Mouse (Mus musculus) cortical plate, adult 2 months (tissue): ENCODE data around the gene Egfl8.

Experiments used
- CTCF ChIP-seq: fragments of 200-500 bp; IDR thresholded peaks from 2 replicates; pipeline ENCODE4 v1.5.1; 2011; ENCODE audit warnings: mild to moderate bottlenecking, control low read depth, low read length; ENCODE audit not compliant: insufficient read depth; ENCODE audit errors: extremely low read depth
- POLR2A ChIP-seq: fragments of 200-500 bp; IDR thresholded peaks from 2 replicates; pipeline ENCODE4 v1.6.1; 2011; ENCODE audit warnings: mild to moderate bottlenecking, low read length, control low read depth; ENCODE audit not compliant: insufficient read depth; ENCODE audit errors: extremely low read depth

- TF ChIP-seq CTCF (no peak), POLR2A (no peak)
These were observed 45.9 kb downstream of the Egfl8 start for GRCm38 (mm10) chr17:34569919-34570318.
